Mouse (Mus musculus): ENCODE measurements around the gene Gm17334. TPM values are rescaled to one million over a fixed set of nuclear protein-coding genes. Genes with fewer than 3 reads are reported as not detected.
"Not testable (repeated sequence)": the region's sequence is repeated elsewhere in the genome, so short reads cannot be mapped to it uniquely, and the experiment has no call there.

The Gm17334 gene
- total and polyA plus RNA-seq, 3 experiments: not detected

DNA sequence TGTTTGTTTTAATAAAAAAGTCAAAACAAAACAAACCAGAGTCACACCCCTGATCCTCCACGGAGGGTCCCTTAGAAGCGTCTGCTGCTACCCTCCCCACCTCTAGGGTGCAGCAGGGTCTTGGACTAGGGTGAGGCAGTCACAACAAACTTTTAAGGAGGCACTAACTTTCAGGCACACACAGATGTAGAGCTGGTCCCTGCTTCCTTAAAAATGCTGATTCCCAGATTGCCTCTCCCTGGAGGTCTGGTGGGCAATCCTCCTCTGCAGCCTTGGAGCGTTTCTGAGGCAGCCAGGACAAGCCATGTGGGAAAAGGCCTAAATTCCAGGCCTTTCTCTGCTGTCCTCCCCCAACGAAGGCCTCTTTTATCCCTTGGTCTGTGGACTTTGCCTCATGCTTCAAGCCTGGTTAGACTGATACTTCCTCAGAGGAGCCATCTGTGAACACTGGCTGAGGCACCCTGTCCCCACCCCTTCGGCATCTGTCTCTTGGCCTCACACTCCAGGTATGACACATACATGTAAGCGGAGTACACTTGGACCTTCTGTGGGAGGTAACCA is 14.1 kb downstream of the Gm17334 start:
- no peaks in the 10 kb centered on the region; the same call in 1 of the 2 replicates for H3K79me2 ChIP-seq (ENCODE audit: control insufficient read depth, insufficient read depth, low read length, poor library complexity)
- no peak overlapping the region for H3K27ac ChIP-seq (ENCODE audit: control insufficient read depth, low read depth, low read length)
- TF ChIP-seq ZC3H11A (IDR thresholded peaks at IDR 0.05; ENCODE audit: low read depth, low read length) (no peak), UBTF (IDR thresholded peaks at IDR 0.05; ENCODE audit: borderline replicate concordance, insufficient read depth, low read depth, low read length) (no peak), RAD21 (IDR thresholded peaks at IDR 0.05; ENCODE audit: low read depth, low read length) (peak; percentile 12), USF2 (IDR thresholded peaks at IDR 0.05; ENCODE audit: borderline replicate concordance in 1 of 2, insufficient read depth in 1 of 2, low read depth in 1 of 2, low read length in 2 of 2) (no peak), CTCF (IDR thresholded peaks at IDR 0.05 in 2 of 3, conservative IDR thresholded peaks at IDR 0.05 in 1 of 3; ENCODE audit: control insufficient read depth in 1 of 3, insufficient read depth in 1 of 3, low read depth in 2 of 3, low read length in 3 of 3, poor library complexity in 1 of 3, severe bottlenecking in 1 of 3) (peak in 2 of 3 experiments; percentile 21 to 24; a peak in 2 of 6 replicates), CHD1 (IDR thresholded peaks at IDR 0.05; ENCODE audit: low read depth, low read length) (no peak)
- H3K4me1 ChIP-seq (ENCODE audit: control insufficient read depth in 1 of 2, insufficient read depth in 2 of 2, low read length in 2 of 2): peaks cover 0 to 2% of the 10 kb centered on the region in 2 experiments; a peak in 2 of 4 replicates
- H3K36me3 ChIP-seq (ENCODE audit: control insufficient read depth in 1 of 2, insufficient read depth in 2 of 2, low read length in 2 of 2): no peaks in the 10 kb centered on the region
- H3K27me3 ChIP-seq (ENCODE audit: control insufficient read depth in 1 of 2, insufficient read depth in 2 of 2, low read length in 2 of 2): no peaks in the 10 kb centered on the region; a peak in 1 of 4 replicates
- no peak overlapping the region for H3K9ac ChIP-seq (ENCODE audit: control insufficient read depth, low read depth, low read length, poor library complexity, severe bottlenecking)
- DNase-seq (ENCODE audit: low read depth, low spot score): no peak
- H3K9me3 ChIP-seq (replicated peaks; ENCODE audit: insufficient read depth, low read length): no peaks in the 10 kb centered on the region
- H3K4me3 ChIP-seq (ENCODE audit: control insufficient read depth in 1 of 2, insufficient read depth in 1 of 2, low read depth in 2 of 2, low read length in 2 of 2): no peak overlapping the region

DNA sequence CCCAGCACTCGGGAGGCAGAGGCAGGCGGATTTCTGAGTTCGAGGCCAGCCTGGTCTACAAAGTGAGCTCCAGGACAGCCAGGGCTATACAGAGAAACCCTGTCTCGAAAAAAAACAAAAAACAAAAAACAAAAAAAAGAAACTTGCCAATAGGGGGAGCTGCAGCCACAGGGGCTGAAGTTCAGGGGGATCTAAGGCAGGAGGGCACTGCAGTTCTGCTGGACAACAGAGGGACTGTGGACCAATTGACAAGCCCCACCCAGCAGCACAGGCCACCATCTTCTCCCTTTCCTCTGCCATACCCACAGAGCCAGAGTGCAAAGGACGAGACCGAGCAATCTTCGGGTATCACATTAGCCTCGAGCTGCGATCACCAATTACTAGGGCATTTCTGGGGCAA is 15.0 kb downstream of the Gm17334 start:
- not testable (repeated sequence) for H3K9me3 ChIP-seq (replicated peaks; ENCODE audit: insufficient read depth, low read length); H3K27ac ChIP-seq (ENCODE audit: control insufficient read depth, low read depth, low read length); H3K27me3 ChIP-seq (ENCODE audit: control insufficient read depth in 1 of 2, insufficient read depth in 2 of 2, low read length in 2 of 2); H3K9ac ChIP-seq (ENCODE audit: control insufficient read depth, low read depth, low read length, poor library complexity, severe bottlenecking); H3K36me3 ChIP-seq (ENCODE audit: control insufficient read depth in 1 of 2, insufficient read depth in 2 of 2, low read length in 2 of 2); H3K4me3 ChIP-seq (ENCODE audit: control insufficient read depth in 1 of 2, insufficient read depth in 1 of 2, low read depth in 2 of 2, low read length in 2 of 2); H3K4me1 ChIP-seq (ENCODE audit: control insufficient read depth in 1 of 2, insufficient read depth in 2 of 2, low read length in 2 of 2); H3K79me2 ChIP-seq (ENCODE audit: control insufficient read depth, insufficient read depth, low read length, poor library complexity)
- peak; percentile 32 for DNase-seq (ENCODE audit: low read depth, low spot score)
- TF ChIP-seq RAD21 (IDR thresholded peaks at IDR 0.05; ENCODE audit: low read depth, low read length) (peak; percentile 55), SMC3 (IDR thresholded peaks at IDR 0.05; ENCODE audit: low read depth, low read length) (peak; percentile 37), CTCF (IDR thresholded peaks at IDR 0.05 in 2 of 3, conservative IDR thresholded peaks at IDR 0.05 in 1 of 3; ENCODE audit: control insufficient read depth in 1 of 3, insufficient read depth in 1 of 3, low read depth in 2 of 3, low read length in 3 of 3, poor library complexity in 1 of 3, severe bottlenecking in 1 of 3) (peak; percentile 39 to 61 (median 60)), ZNF384 (IDR thresholded peaks at IDR 0.05; ENCODE audit: low read depth, low read length) (peak; percentile 82)

DNA sequence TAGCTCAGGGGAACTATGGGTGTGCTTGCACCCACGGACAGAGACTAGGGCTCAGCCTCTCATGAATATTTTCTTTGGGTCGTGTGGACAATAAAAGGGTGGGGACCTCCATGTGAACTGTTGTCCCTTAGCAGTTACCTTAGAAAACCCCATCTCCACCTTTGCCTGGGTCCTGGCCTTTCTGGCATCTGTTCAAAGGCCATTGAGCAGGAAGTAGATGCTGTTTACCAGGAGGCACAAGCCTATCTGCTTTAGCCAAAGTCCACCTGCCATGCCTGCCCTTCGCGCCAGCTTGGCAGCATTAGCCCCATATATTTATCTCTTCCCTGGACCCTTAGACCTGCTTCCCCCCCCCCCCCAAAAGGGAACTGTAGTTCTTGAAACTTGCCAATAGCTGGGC is 15.4 kb downstream of the Gm17334 start:
- Histone ChIP-seq H3K36me3 (ENCODE audit: control insufficient read depth in 1 of 2, insufficient read depth in 2 of 2, low read length in 2 of 2) (no peaks in the 10 kb centered on the region), H3K9ac (ENCODE audit: control insufficient read depth, low read depth, low read length, poor library complexity, severe bottlenecking) (no peak overlapping the region), H3K4me3 (ENCODE audit: control insufficient read depth in 1 of 2, insufficient read depth in 1 of 2, low read depth in 2 of 2, low read length in 2 of 2) (no peak overlapping the region), H3K4me1 (ENCODE audit: control insufficient read depth in 1 of 2, insufficient read depth in 2 of 2, low read length in 2 of 2) (no peaks in the 10 kb centered on the region), H3K9me3 (replicated peaks; ENCODE audit: insufficient read depth, low read length) (no peaks in the 10 kb centered on the region), H3K27ac (ENCODE audit: control insufficient read depth, low read depth, low read length) (no peak overlapping the region), H3K27me3 (ENCODE audit: control insufficient read depth in 1 of 2, insufficient read depth in 2 of 2, low read length in 2 of 2) (peaks cover 0 to 4% of the 10 kb centered on the region in 2 experiments; a peak in 3 of 4 replicates), H3K79me2 (ENCODE audit: control insufficient read depth, insufficient read depth, low read length, poor library complexity) (no peaks in the 10 kb centered on the region)
- TF ChIP-seq BHLHE40 (IDR thresholded peaks at IDR 0.05; ENCODE audit: borderline replicate concordance, low read depth, low read length) (no peak), TCF12 (IDR thresholded peaks at IDR 0.05; ENCODE audit: low read depth, low read length) (no peak), ZMIZ1 (IDR thresholded peaks at IDR 0.05; ENCODE audit: low read depth, low read length) (no peak), NELFE (IDR thresholded peaks at IDR 0.05; ENCODE audit: low read depth, low read length) (no peak), ETS1 (IDR thresholded peaks at IDR 0.05; ENCODE audit: low read depth, low read length) (no peak), ZC3H11A (IDR thresholded peaks at IDR 0.05; ENCODE audit: low read depth, low read length) (no peak), ELF1 (IDR thresholded peaks at IDR 0.05; ENCODE audit: low read depth, low read length) (no peak), RAD21 (IDR thresholded peaks at IDR 0.05; ENCODE audit: low read depth, low read length) (no peak), MEF2A (IDR thresholded peaks at IDR 0.05; ENCODE audit: extremely low read depth, insufficient replicate concordance, low read depth, low read length, poor library complexity, severe bottlenecking) (no peak)
- DNase-seq (ENCODE audit: low read depth, low spot score): no peak

Data from MEL (cell line).